Mouse (Mus musculus) stomach, embryonic 15.5 days (tissue): ENCODE results near the gene Diaph3. TPM values are rescaled to one million over a fixed set of nuclear protein-coding genes. Genes with fewer than 3 reads are reported as not detected.
A peak's percentile ranks its signal among the peaks of the same experiment; 100 is the strongest.

Source experiments
- ATAC-seq: fragments of 200-750 bp; cut with Nextera tagmentation; 2 replicates; pipeline ENCODE4 v1.8.0; 2017; ENCODE audit warnings: low read depth, moderate number of reproducible peaks, moderate TSS enrichment; ENCODE audit not compliant: insufficient read depth, low FRiP score
- H3K27ac ChIP-seq: fragments of 300-500 bp; sonication (generic); 2 replicates; pipeline ENCODE4 v1.5.1; 2015; ENCODE audit warnings: mild to moderate bottlenecking, inconsistent platforms
- H3K27me3 ChIP-seq: fragments of 300-500 bp; sonication (generic); replicated peaks from 2 replicates; pipeline ENCODE4 v1.6.1; 2015; ENCODE audit warnings: inconsistent platforms
- H3K36me3 ChIP-seq: fragments of 300-500 bp; sonication (generic); 2 replicates; pipeline ENCODE4 v1.6.1; 2015; ENCODE audit warnings: inconsistent platforms
- H3K4me1 ChIP-seq: fragments of 300-500 bp; sonication (generic); 2 replicates; pipeline ENCODE4 v1.6.1; 2015; ENCODE audit warnings: inconsistent platforms
- H3K4me2 ChIP-seq: fragments of 300-500 bp; sonication (generic); 2 replicates; pipeline ENCODE4 v1.6.1; 2015; ENCODE audit warnings: mild to moderate bottlenecking, inconsistent platforms
- H3K4me3 ChIP-seq: fragments of 300-500 bp; sonication (generic); replicated peaks from 2 replicates; pipeline ENCODE4 v1.5.1; 2015; ENCODE audit warnings: inconsistent platforms
- H3K9ac ChIP-seq: fragments of 300-500 bp; sonication (generic); 2 replicates; pipeline ENCODE4 v1.6.1; 2015; ENCODE audit warnings: inconsistent platforms
- H3K9me3 ChIP-seq: fragments of 300-500 bp; sonication (generic); 2 replicates; pipeline ENCODE4 v1.6.1; 2016; ENCODE audit warnings: inconsistent platforms
- WGBS: fragments of 180-500 bp; shearing (Covaris S2); methylation state at CpG from one replicate; pipeline ENCODE4 v1.1.7; 2015; 5-methylcytosine and 5-hydroxymethylcytosine counted together
- polyA plus RNA-seq: library from polyadenylated mRNA; unstranded; fragments of >200 nt; fragmentation: Nextera tagmentation; extraction: Ambion mirVana; gene quantifications from 2 replicates; pipeline ENCODE4 v1.2.1, GENCODE M21; 2015

Gene Diaph3
- polyA plus RNA-seq, 1 experiment from 2014 or later, result 10.9 TPM

- no peaks in the 10 kb centered on the region for H3K27me3 ChIP-seq
- no peaks in the 10 kb centered on the region for H3K4me1 ChIP-seq
- no peak overlapping the region for H3K27ac ChIP-seq
- ATAC-seq, result no peak
- H3K36me3 ChIP-seq, result no peaks in the 10 kb centered on the region
- 89% methylated on average over 2 of the region's 2 CpGs for WGBS
- no peak overlapping the region for H3K4me2 ChIP-seq
- H3K9ac ChIP-seq, result no peak overlapping the region
- H3K9me3 ChIP-seq, result no peaks in the 10 kb centered on the region
- no peak overlapping the region for H3K4me3 ChIP-seq
These were observed 66.0 kb downstream of the Diaph3 start for GRCm38 (mm10) chr14:87075021-87075531.

GRCm38 (mm10) chr14:87064281-87064680 lies 76.8 kb downstream of the Diaph3 start:
- no peak overlapping the region for H3K4me2 ChIP-seq
- no peak for ATAC-seq
- no peaks in the 10 kb centered on the region for H3K36me3 ChIP-seq
- 91% methylated on average over 4 of the region's 4 CpGs for WGBS
- no peaks in the 10 kb centered on the region for H3K9me3 ChIP-seq
- H3K27ac ChIP-seq, result no peak overlapping the region
- no peak overlapping the region for H3K9ac ChIP-seq
- no peaks in the 10 kb centered on the region for H3K27me3 ChIP-seq
- no peak overlapping the region for H3K4me3 ChIP-seq
- no peaks in the 10 kb centered on the region for H3K4me1 ChIP-seq

GRCm38 (mm10) chr14:87056169-87056568 lies 84.9 kb downstream of the Diaph3 start:
- Histone ChIP-seq H3K4me3 (no peak overlapping the region), H3K9me3 (no peaks in the 10 kb centered on the region), H3K27me3 (no peaks in the 10 kb centered on the region), H3K4me2 (no peak overlapping the region), H3K27ac (no peak overlapping the region), H3K9ac (no peak overlapping the region), H3K4me1 (no peaks in the 10 kb centered on the region), H3K36me3 (no peaks in the 10 kb centered on the region)
- 97% methylated on average over 2 of the region's 2 CpGs for WGBS
- ATAC-seq, result no peak

GRCm38 (mm10) chr14:87051187-87051586 lies 89.8 kb downstream of the Diaph3 start:
- Histone ChIP-seq H3K27me3 (no peaks in the 10 kb centered on the region), H3K9me3 (no peaks in the 10 kb centered on the region), H3K9ac (no peak overlapping the region), H3K27ac (no peak overlapping the region), H3K4me2 (no peak overlapping the region), H3K36me3 (no peaks in the 10 kb centered on the region), H3K4me3 (no peak overlapping the region), H3K4me1 (no peaks in the 10 kb centered on the region)
- no peak for ATAC-seq
- 67% methylated on average over 5 of the region's 5 CpGs for WGBS

- Histone ChIP-seq H3K27me3 (no peaks in the 10 kb centered on the region), H3K4me3 (no peak overlapping the region), H3K4me2 (no peak overlapping the region), H3K36me3 (no peaks in the 10 kb centered on the region), H3K9me3 (no peaks in the 10 kb centered on the region), H3K27ac (no peak overlapping the region), H3K4me1 (no peaks in the 10 kb centered on the region), H3K9ac (no peak overlapping the region)
- ATAC-seq, result 0 out of 2 replicates have a peak, but pooled peaks have one; percentile 31
- 34% methylated on average over 5 of the region's 5 CpGs for WGBS
These were observed 96.6 kb downstream of the Diaph3 start for GRCm38 (mm10) chr14:87044401-87044806.

- Histone ChIP-seq H3K27ac (no peak overlapping the region), H3K4me3 (no peak overlapping the region), H3K4me2 (no peak overlapping the region), H3K36me3 (no peaks in the 10 kb centered on the region), H3K4me1 (no peaks in the 10 kb centered on the region), H3K9me3 (no peaks in the 10 kb centered on the region), H3K27me3 (no peaks in the 10 kb centered on the region), H3K9ac (no peak overlapping the region)
- ATAC-seq, result no peak
- WGBS, result 80% methylated on average over 10 of the region's 10 CpGs
These were observed 120.8 kb downstream of the Diaph3 start for GRCm38 (mm10) chr14:87020240-87020639.

- no peak overlapping the region for H3K9ac ChIP-seq
- no peak for ATAC-seq
- WGBS, result 85% methylated on average over 3 of the region's 3 CpGs
- no peaks in the 10 kb centered on the region for H3K27me3 ChIP-seq
- H3K4me3 ChIP-seq, result no peak overlapping the region
- no peak overlapping the region for H3K27ac ChIP-seq
- H3K9me3 ChIP-seq, result no peaks in the 10 kb centered on the region
- H3K36me3 ChIP-seq, result no peaks in the 10 kb centered on the region
- no peaks in the 10 kb centered on the region for H3K4me1 ChIP-seq
- H3K4me2 ChIP-seq, result no peak overlapping the region
These were observed 121.3 kb downstream of the Diaph3 start for GRCm38 (mm10) chr14:87019687-87020086.

GRCm38 (mm10) chr14:86997318-86997717 lies 143.7 kb downstream of the Diaph3 start:
- Histone ChIP-seq H3K4me2 (no peak overlapping the region), H3K27me3 (no peaks in the 10 kb centered on the region), H3K9ac (no peak overlapping the region), H3K4me1 (no peaks in the 10 kb centered on the region), H3K27ac (no peak overlapping the region), H3K4me3 (no peak overlapping the region), H3K36me3 (no peaks in the 10 kb centered on the region), H3K9me3 (no peaks in the 10 kb centered on the region)
- WGBS, result 32% methylated on average over 4 of the region's 4 CpGs
- no peak for ATAC-seq

GRCm38 (mm10) chr14:86951169-86951568 lies 189.9 kb downstream of the Diaph3 start:
- H3K27me3 ChIP-seq, result no peaks in the 10 kb centered on the region
- no peak overlapping the region for H3K4me3 ChIP-seq
- no peak overlapping the region for H3K4me2 ChIP-seq
- ATAC-seq, result no peak
- H3K4me1 ChIP-seq, result no peaks in the 10 kb centered on the region
- H3K27ac ChIP-seq, result no peak overlapping the region
- WGBS, result 73% methylated on average over 1 of the region's 1 CpGs
- H3K9ac ChIP-seq, result no peak overlapping the region
- H3K36me3 ChIP-seq, result no peaks in the 10 kb centered on the region
- H3K9me3 ChIP-seq, result no peaks in the 10 kb centered on the region

- no peak for ATAC-seq
- H3K9me3 ChIP-seq, result no peaks in the 10 kb centered on the region
- WGBS, result 79% methylated on average over 2 of the region's 2 CpGs
- no peak overlapping the region for H3K27ac ChIP-seq
- no peaks in the 10 kb centered on the region for H3K4me1 ChIP-seq
- no peaks in the 10 kb centered on the region for H3K36me3 ChIP-seq
- no peak overlapping the region for H3K9ac ChIP-seq
- no peak overlapping the region for H3K4me2 ChIP-seq
- no peak overlapping the region for H3K4me3 ChIP-seq
- no peaks in the 10 kb centered on the region for H3K27me3 ChIP-seq
These were observed 203.1 kb downstream of the Diaph3 start for GRCm38 (mm10) chr14:86937953-86938352.

- ATAC-seq, result no peak
- no peaks in the 10 kb centered on the region for H3K4me1 ChIP-seq
- H3K9ac ChIP-seq, result no peak overlapping the region
- no peaks in the 10 kb centered on the region for H3K27me3 ChIP-seq
- no peak overlapping the region for H3K4me2 ChIP-seq
- H3K4me3 ChIP-seq, result no peak overlapping the region
- 77% methylated on average over 3 of the region's 3 CpGs for WGBS
- H3K27ac ChIP-seq, result no peak overlapping the region
- no peaks in the 10 kb centered on the region for H3K36me3 ChIP-seq
- H3K9me3 ChIP-seq, result no peaks in the 10 kb centered on the region
These were observed 204.6 kb downstream of the Diaph3 start for GRCm38 (mm10) chr14:86936424-86936823.

GRCm38 (mm10) chr14:86930763-86931162 lies 210.3 kb downstream of the Diaph3 start:
- no peak overlapping the region for H3K4me3 ChIP-seq
- H3K27me3 ChIP-seq, result no peaks in the 10 kb centered on the region
- ATAC-seq, result no peak
- H3K9me3 ChIP-seq, result no peaks in the 10 kb centered on the region
- H3K4me1 ChIP-seq, result no peaks in the 10 kb centered on the region
- no peak overlapping the region for H3K4me2 ChIP-seq
- WGBS, result 80% methylated on average over 4 of the region's 4 CpGs
- H3K36me3 ChIP-seq, result no peaks in the 10 kb centered on the region
- no peak overlapping the region for H3K27ac ChIP-seq
- no peak overlapping the region for H3K9ac ChIP-seq

- Histone ChIP-seq H3K4me3 (no peak overlapping the region), H3K27ac (no peak overlapping the region), H3K27me3 (no peaks in the 10 kb centered on the region), H3K4me1 (no peaks in the 10 kb centered on the region), H3K4me2 (no peak overlapping the region), H3K36me3 (no peaks in the 10 kb centered on the region), H3K9ac (no peak overlapping the region), H3K9me3 (no peaks in the 10 kb centered on the region)
- ATAC-seq, result no peak
- 88% methylated on average over 7 of the region's 7 CpGs for WGBS
These were observed 214.2 kb downstream of the Diaph3 start for GRCm38 (mm10) chr14:86926827-86927226.
